Mouse (Mus musculus): ENCODE measurements around the gene A030005K14Rik.

The A030005K14Rik gene

DNA sequence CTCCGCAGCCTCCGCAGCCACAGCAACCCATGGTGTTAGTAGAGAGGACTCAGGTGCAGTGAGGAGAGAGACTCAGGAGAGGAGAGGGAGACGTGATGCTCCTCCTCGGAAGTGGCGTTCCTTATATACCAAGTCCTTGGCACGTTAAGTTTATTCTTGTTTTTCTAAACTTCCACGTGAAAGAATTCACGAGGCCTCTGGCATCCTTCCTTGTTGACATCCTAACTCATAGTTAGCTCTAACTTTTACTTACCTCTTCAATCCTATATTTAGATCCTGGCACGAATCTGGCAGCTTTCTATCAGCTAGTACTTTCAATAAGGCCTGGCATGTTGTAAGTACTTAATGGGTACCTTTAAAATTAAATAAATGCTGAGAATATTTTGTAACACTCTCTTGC lies at the start of gene A030005K14Rik:
A030005K14Rik (minus strand) TSS at position 101 of the 400 bp plus-strand sequence.
- CTCF ChIA-PET, result interaction anchor here in 1 of 4 experiments (1.1 kb wide), 1 partner anchor 17 kb away, joined by 3 read pairs; no protein-coding TSS in a partner anchor
- POLR2A ChIA-PET, result no interaction called here

GRCm38 (mm10) chr1:83107410-83107978 lies 48.3 kb upstream of the A030005K14Rik start:
- ChIA-PET POLR2A (no interaction called here), CTCF (no interaction called here)

DNA sequence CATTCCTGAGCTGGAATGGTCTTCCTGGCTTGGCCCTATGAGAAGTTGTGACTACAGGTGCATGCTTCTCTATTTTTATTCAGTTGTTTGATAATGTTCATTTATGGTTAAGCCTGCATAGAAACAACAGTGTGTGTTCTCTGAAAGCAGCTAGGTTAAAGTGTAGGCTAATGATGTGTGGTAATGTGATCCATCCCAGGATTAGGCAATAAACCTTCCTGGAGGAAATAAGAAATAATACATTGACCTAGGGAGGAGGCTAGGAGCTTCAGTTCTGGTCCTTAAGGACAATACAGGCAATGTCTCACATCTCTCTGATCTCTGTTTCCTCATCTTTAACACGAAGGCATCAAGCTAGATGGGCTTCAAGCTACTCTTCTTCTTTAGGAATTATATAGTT lies 46.3 kb upstream of the A030005K14Rik start:
- POLR2A ChIA-PET, result no interaction called here
- CTCF ChIA-PET, result interaction anchor here in 1 of 4 experiments (0.5 kb wide), 1 partner anchor 41 kb away, joined by 3 read pairs; no protein-coding TSS in a partner anchor

DNA sequence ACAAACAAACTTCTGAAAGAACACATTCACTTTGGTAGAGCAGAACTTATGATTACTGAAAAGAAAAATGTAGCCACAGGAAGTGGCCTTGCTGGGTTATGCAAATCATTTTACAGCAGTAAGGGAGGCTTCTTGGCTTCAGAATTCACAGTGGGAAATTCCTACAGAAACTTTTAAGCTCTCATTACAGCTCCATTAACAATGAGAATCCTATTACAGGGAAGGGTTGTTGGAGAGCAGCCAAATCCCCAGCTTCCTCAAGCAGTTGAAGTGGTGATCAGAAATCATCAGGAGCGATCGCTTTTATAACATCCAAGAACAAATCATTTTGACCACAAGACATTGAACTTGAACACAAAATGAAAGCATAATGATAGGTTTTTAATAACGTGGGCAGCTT lies 42.7 kb upstream of the A030005K14Rik start:
- ChIA-PET POLR2A (no interaction called here), CTCF (no interaction called here)

- CTCF ChIA-PET, result interaction anchor here in 1 of 4 experiments (0.7 kb wide), 1 partner anchor 1467 kb away, joined by 3 read pairs; no protein-coding TSS in a partner anchor
Measured at GRCm38 (mm10) chr1:83099580-83100137, 40.5 kb upstream of the A030005K14Rik start.

DNA sequence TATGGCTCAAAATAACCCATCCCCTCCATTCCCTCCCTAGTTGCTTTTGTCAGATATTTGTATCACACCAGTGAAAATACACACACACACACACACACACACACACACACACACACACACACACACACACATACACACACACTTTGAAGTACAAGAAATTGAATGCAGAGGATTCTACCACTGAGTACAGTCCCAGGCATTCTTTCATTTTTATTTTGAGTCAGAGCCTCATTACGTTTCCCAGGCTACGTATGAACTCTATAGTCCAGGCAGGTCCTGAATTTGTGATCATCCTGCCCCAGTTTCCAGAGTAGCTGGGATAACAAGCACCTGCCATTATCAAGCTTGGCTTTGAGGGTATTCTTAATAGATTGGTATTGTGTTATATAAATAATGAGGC lies 40.0 kb upstream of the A030005K14Rik start:
- ChIA-PET CTCF (no interaction called here), POLR2A (interaction anchor here in 1 of 4 experiments (0.6 kb wide), 1 partner anchor 279 kb away, joined by 3 read pairs; no protein-coding TSS in a partner anchor)

More at GRCm38 (mm10) chr1:83099580-83100137, 40.5 kb upstream of the A030005K14Rik start:
- POLR2A ChIA-PET, result interaction anchor here in 1 of 4 experiments (0.6 kb wide), 1 partner anchor 617 kb away, joined by 5 read pairs; no protein-coding TSS in a partner anchor

- ChIA-PET POLR2A (no interaction called here), CTCF (no interaction called here)
Measured at GRCm38 (mm10) chr1:83096935-83097334, 37.8 kb upstream of the A030005K14Rik start.

DNA sequence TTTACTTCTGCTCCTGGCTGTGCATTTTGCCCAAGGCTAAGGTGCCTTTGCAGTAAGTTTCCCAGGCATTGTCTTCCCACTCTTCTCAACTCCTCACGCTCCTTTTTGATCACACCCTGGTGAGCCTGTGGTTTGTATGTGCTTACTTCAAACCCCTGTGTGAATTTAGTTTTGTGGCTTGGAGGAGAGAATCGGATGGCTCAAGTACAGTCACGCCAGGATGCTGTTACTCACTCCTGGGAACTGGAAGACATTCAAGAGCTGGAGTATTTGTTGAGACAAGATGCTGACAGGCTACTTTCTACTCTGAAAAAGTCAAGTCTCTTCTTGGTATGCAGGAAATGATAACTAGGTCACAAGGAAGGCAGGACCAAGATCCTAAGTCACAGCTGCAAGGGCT lies 32.1 kb upstream of the A030005K14Rik start:
- ChIA-PET POLR2A (interaction anchor here in 2 of 4 experiments (0.5 to 0.6 kb wide), 2 partner anchors 22 to 401 kb away, joined by 3 to 6 read pairs; no protein-coding TSS in a partner anchor), CTCF (interaction anchor here in 1 of 4 experiments (0.6 kb wide), 1 partner anchor 637 kb away, joined by 3 read pairs; no protein-coding TSS in a partner anchor)

GRCm38 (mm10) chr1:83084790-83085189 lies 25.6 kb upstream of the A030005K14Rik start:
- POLR2A ChIA-PET, result no interaction called here
- CTCF ChIA-PET, result no interaction called here

- CTCF ChIA-PET, result interaction anchor here in 1 of 4 experiments (1.7 kb wide), 1 partner anchor 12 kb away, joined by 12 read pairs; no protein-coding TSS in a partner anchor
- POLR2A ChIA-PET, result no interaction called here
Measured at GRCm38 (mm10) chr1:83077016-83077415, 17.8 kb upstream of the A030005K14Rik start.

GRCm38 (mm10) chr1:83076190-83076917 lies 17.2 kb upstream of the A030005K14Rik start:
- CTCF ChIA-PET, result interaction anchor here (0.6 to 1.9 kb wide), 16 partner anchors 9 to 435 kb away, joined by 3 to 12 read pairs (median 4); partner anchors contain the start of gene A030005K14Rik (in 1 of the 4)
- POLR2A ChIA-PET, result interaction anchor here in 1 of 4 experiments (0.5 kb wide), 1 partner anchor 101 kb away, joined by 10 read pairs; no protein-coding TSS in a partner anchor

DNA sequence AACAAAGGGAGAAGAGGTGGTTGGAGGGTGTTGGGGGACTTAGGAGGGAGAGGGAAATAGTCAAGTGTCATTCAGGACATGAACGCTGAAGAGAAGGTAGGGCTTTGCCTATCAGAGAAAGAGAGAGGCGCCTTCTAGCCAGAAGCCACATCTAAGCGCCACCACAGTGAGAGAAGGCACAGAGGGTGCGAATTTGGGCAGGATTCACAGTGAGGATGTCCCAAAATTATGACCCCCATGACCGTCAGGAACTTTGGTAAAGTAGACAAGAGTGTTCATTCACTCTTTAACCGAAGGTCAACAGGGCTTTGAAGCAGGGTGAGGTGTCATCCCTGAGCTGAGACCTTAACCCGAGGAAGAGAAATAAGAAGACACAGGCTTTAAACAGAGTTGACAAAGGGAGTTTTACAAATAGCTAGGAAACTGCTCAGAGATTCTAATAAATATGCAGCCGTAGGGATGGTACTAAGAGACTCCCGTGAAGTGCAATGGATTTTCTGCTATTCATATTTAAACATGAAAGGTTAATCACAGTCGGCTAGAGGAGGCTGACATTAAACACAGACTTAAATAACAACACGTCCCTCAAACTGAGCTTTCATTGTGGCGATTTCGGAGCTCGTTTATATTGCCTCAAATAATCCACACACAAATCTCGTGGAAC lies 16.5 kb upstream of the A030005K14Rik start:
- CTCF ChIA-PET, result interaction anchor here (0.6 to 1.9 kb wide), 16 partner anchors 10 to 434 kb away, joined by 3 to 12 read pairs (median 4); partner anchors contain the start of gene A030005K14Rik (in 1 of the 4)
- POLR2A ChIA-PET, result interaction anchor here in 1 of 4 experiments (0.5 kb wide), 1 partner anchor 102 kb away, joined by 10 read pairs; no protein-coding TSS in a partner anchor

GRCm38 (mm10) chr1:83067205-83067604 lies 8.0 kb upstream of the A030005K14Rik start:
- CTCF ChIA-PET, result interaction anchor here in 1 of 4 experiments (0.8 kb wide), 1 partner anchor 275 kb away, joined by 3 read pairs; no protein-coding TSS in a partner anchor
- POLR2A ChIA-PET, result no interaction called here

DNA sequence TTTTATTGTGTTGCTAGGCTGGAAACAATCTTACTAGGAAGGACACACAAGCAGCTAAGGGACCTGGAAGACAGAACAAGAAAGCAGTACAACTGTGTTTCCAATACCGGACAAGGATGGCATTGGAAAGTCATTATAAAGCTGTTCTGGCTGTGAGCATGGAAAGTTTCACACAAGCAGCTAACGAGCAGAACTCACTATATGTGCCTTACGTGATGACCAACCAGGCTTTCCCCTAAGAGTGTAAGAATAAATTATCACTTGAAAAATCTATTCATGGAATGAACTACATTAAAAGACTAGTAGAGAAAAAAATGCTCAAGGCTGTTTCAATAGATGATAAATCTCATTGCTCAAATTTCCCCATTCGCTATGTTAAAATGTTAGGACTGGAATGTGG lies 7.4 kb upstream of the A030005K14Rik start:
- ChIA-PET POLR2A (no interaction called here), CTCF (interaction anchor here in 1 of 4 experiments (2.4 kb wide), 1 partner anchor 10 kb away, joined by 12 read pairs; no protein-coding TSS in a partner anchor)

DNA sequence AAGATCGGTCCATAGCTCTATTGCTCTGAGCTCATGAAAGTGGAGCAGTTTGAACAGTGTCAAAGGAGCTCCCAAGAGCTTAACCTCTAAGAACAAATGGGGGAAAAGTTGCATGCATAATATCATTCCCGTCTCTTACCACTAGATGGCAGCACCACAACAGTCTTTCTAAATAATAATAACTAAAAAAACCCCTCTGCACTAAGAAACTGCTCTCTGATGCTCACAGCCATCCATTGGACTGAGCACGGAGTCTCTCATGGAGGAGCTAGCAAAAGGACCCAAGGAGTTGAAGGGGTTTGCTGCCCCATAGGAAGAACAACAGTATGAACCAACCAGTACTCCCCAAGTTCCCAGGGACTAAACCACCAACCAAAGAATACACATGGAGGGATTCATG lies 5.7 kb upstream of the A030005K14Rik start:
- ChIA-PET POLR2A (interaction anchor here in 2 of 4 experiments (0.6 to 1.1 kb wide), 3 partner anchors 28 to 338 kb away, joined by 3 read pairs; no protein-coding TSS in a partner anchor), CTCF (interaction anchor here in 3 of 4 experiments (0.6 to 2.4 kb wide), 25 partner anchors 9 to 630 kb away, joined by 3 to 12 read pairs (median 3); partner anchors contain the start of gene Slc19a3 (in 1 of the 3))

- CTCF ChIA-PET, result no interaction called here
- POLR2A ChIA-PET, result no interaction called here
Measured at GRCm38 (mm10) chr1:83060643-83061042, 1.5 kb upstream of the A030005K14Rik start, which contains the start of gene Krtap28-13. Gene Krtap28-13 (plus strand): TSS chr1:83060930.

DNA sequence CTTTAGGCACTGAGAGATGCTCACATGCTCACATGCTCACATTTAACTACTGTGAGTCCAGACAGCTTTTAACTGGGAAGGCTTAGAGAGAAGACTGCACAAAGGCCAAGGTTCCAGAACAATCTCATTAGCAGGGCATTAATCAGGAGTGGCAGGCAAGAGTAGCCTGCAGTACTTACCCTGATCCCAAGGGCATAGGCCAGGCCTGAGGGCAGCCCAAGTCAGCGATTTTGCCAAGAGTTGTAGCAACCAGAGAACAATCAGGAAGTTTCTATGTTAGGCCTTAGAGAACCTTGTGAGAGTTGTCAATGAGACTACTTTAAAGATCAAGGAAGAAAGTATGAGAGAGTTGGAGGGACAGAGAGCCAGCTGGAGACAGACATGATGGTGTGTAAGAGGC lies 697 bp downstream of the A030005K14Rik start:
- ChIA-PET CTCF (interaction anchor here in 1 of 4 experiments (1.1 kb wide), 1 partner anchor 18 kb away, joined by 3 read pairs; no protein-coding TSS in a partner anchor), POLR2A (no interaction called here)

GRCm38 (mm10) chr1:83044882-83045427 lies 14.2 kb downstream of the A030005K14Rik start, which contains the start of gene Gm47969:
Gene Gm47969 (plus strand): TSS chr1:83044932.
- CTCF ChIA-PET, result no interaction called here
- POLR2A ChIA-PET, result interaction anchor here in 1 of 4 experiments (1.2 kb wide), 1 partner anchor 11 kb away, joined by 3 read pairs; no protein-coding TSS in a partner anchor
